Mouse (Mus musculus) layer of hippocampus, postnatal 25 days (tissue): ENCODE data around the gene Cers5. TPM values are rescaled to one million over a fixed set of nuclear protein-coding genes. Genes with fewer than 3 reads are reported as not detected.

Source experiments
- total RNA-seq, 2 experiments: library from RNA; stranded (reverse); gene quantifications; 2 replicates each; pipeline ENCODE4 v1.2.3; 2021

Gene Cers5
- total RNA-seq, 2 experiments from 2014 or later, result 29.0 to 34.0 TPM

Other genes starting within 250 kb of the Cers5 start
- gene Faim2, start 244.7 kb downstream of the Cers5 start, total RNA-seq, result 100 to 1,000 TPM; 317 to 343 TPM
- gene Aqp2, start 193.8 kb downstream of the Cers5 start, total RNA-seq, result under 1 TPM in 1 of 2 experiments, not detected in 1; 0.20 TPM
- under 1 TPM in 1 of 2 experiments, not detected in 1; 0.15 TPM for gene Aqp5, start 182.1 kb downstream of the Cers5 start, total RNA-seq
- not detected for gene Aqp6, start 171.5 kb downstream of the Cers5 start, total RNA-seq
- 1 to 10 TPM; 4.4 to 6.2 TPM for gene Racgap1, start 121.2 kb downstream of the Cers5 start, total RNA-seq
- gene Asic1, start 102.5 kb downstream of the Cers5 start, total RNA-seq, result 10 to 100 TPM; 29.6 to 32.0 TPM
- gene Smarcd1, start 70.8 kb downstream of the Cers5 start, total RNA-seq, result 100 to 1,000 TPM; 101 to 117 TPM
- 1 to 10 TPM; 5.3 to 9.0 TPM for gene Gm17349, start 67.4 kb downstream of the Cers5 start, total RNA-seq
- gene Gpd1, start 55.4 kb downstream of the Cers5 start, total RNA-seq, result 100 to 1,000 TPM; 128 to 145 TPM
- 100 to 1,000 TPM; 124 to 135 TPM for gene Cox14, start 47.3 kb downstream of the Cers5 start, total RNA-seq
- 10 to 100 TPM; 10.1 to 13.8 TPM for gene Lima1, start 102.6 kb upstream of the Cers5 start, total RNA-seq
- gene Fam186a, start 194.2 kb upstream of the Cers5 start, total RNA-seq, result under 1 TPM; 0.02 to 0.07 TPM
- 10 to 100 TPM; 46.1 to 52.1 TPM for gene Larp4, start 197.2 kb upstream of the Cers5 start, total RNA-seq